Mouse (Mus musculus) ovary, adult 18-20 months (tissue): ENCODE measurements around the gene Chchd1.
A peak's percentile ranks its signal among the peaks of the same experiment; 100 is the strongest.

ENCODE experiments used
- DNase-seq: peaks from one replicate; pipeline ENCODE4 v3.0.0; 2022; ENCODE audit warnings: low spot score, mixed read lengths

Chchd1 gene

DNA sequence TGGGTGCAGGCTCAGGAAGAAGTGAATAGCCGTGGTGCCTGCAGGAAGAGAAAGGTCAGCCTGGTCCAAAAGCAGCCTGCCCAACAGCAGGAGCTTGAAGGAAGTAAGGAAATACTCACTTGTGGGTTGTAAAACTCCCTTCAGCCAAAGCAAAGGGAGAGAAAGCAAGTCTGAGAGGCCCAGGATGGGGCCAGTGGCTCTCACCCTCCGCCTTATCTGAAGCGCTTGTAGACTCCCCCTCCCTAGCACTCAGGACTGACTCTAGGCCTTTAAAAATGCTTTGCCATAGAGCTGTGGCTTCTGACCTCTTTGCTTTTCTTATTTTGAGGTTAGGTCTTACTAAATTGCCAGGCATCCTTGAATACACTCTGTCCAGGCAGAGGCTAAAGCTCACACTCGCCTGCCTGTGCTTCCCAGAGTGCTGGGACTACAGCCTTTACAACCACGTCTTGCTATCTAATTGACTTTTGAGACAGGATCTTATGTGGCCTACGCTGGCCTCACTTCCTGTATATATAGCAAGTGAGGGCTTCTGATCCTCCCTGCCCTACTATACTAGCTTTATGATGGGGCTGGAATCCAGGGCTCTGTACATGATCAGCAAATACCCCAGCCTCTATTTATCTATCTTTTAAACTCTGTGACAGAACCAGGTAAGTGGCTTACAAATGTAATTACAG is 23.0 kb downstream of the Chchd1 start:
- DNase-seq, result no peak

DNA sequence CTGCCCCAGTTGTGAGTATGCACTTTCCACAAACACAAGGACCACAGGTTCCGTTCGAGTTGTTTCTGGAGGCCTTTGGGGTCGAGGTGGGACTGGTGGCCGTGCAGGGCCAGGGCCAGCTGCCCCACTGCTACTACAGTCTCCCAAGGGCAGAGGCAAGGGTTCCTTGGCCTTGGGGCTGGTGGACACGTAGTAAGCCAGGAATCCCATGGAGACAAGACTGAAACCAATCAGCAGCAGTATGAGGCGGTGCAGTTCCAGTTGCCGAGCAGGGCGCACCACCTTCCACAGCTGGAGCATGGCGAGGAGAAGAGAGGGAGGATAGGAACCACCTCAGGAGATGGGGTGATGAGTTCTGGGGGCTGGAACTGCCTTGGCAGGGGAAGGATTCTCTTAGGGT is 27.1 kb downstream of the Chchd1 start:
- DNase-seq, result peak; percentile 52

DNA sequence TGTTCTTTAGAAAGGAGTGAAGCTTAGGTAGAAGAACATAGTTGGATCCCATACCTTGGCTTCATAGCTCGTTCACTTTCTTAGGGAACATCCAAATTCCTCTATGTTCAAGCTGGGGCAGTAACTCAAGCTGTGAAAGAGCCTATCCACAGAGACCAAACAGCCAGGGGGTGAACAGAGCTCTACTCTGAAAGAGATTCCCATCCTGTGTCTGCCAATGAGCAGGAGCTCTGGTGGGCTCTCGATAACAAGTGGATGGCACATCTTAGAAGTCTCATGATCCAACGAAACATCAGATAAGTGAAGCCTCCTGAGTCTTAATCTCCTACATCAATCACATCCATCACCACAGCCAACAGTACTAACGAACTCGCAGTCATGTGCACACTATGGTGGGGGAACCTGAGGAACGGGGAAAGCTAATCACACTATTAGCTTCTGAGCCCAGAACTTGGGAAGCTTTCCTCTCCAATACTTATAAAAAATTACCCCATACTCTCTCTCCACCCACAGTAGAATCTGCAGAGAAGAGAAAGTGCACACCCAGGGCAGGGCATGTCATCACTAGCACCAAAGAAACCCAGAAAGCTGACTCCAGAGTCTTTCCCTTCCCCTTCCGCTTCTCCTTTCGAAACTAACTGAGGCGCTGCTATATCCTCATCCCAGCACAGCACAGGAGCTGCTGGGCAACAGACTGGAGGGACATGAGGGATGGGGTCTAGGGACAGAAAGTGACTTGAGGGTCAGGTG is 28.2 kb downstream of the Chchd1 start:
- no peak for DNase-seq

- DNase-seq, result no peak
These were observed 30.5 kb downstream of the Chchd1 start for GRCm38 (mm10) chr14:20733041-20733951.

DNA sequence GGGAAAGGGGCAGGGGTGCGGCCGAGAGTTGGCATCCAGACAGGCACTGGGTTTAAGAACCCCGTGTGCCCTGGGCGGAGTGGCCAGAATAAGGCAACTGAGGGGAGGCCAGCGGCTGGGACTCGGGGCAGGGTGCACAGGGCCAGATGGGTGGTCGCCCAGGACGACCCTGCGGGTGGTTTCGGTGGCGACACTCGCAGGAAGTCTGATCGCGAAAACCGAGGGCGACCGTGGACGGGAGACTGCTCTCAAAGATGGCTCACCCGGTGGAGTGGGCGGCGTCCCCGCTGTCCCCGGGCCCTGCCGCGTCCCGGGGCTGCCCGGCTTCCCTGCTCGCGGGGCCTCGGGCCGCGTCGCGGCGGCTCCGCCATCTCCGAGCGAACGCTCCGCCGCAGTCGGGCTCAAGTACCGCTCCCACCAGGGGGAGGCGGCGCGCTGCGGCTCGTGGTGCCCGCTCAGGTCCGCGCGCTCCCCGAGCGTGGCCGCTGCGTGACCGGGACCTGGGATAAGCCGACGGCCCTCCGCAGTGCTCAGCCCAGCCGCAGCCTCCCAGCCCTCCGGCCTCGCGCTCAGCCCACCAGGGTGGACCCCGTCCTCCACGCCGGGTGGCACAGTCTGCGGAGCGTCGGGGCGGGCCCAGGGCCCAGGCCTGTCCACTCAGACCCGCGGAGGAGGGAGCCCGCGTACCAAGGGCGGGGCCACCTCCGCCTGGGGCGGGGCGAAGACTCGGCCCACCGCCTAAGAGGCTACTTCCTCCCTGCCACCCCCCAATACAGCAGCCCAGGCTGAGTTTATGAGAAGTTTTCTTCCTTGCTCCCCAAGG is 31.4 kb downstream of the Chchd1 start, which contains the start of gene Ndst2:
Ndst2 (minus strand) TSS at position 611 of the 823 bp plus-strand sequence.
- DNase-seq, result peak; percentile 82

DNA sequence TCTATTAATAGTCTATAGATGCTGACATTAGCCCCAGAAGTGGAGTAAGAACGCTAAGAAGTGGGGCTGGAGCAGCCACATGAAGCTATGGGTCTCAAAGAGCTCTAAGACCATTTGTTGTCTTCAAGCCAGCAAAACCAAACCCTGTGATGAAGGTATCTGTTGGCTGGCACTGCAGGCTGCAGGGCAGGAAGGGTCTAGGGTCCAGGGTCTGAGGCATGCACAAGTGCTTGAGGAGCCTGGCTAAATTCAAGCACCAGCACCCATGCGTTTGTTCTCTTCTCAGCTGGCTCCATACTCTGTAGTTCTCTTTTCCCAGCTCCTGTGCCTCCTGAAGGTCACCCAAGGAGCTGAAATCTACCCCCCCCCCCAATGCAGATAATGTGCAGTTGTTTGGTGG is 32.2 kb downstream of the Chchd1 start:
- DNase-seq, result no peak

DNA sequence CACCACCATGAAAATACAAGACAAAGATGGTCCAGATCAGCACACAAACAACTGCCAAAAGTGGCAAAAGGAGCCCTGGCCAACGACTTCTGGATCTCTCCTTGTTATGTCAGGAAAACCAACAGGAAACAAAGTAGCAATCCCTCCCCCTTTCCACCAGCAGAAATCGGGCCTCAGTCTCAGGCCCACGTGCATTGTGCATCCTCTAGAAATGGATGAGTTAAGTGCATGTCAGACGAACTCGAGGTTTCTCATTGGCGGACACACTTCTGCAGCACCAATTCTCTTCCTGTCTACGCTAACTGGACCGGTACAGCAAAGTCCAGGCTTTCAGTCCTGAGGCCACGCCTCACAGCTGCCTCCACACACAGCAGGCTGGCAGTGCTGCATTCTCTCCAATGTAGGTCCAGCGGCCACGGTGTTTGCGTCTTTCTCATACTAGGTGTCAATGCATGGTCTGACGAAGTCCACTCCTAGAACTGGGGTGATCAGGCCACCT is 33.1 kb downstream of the Chchd1 start:
- DNase-seq, result no peak

DNA sequence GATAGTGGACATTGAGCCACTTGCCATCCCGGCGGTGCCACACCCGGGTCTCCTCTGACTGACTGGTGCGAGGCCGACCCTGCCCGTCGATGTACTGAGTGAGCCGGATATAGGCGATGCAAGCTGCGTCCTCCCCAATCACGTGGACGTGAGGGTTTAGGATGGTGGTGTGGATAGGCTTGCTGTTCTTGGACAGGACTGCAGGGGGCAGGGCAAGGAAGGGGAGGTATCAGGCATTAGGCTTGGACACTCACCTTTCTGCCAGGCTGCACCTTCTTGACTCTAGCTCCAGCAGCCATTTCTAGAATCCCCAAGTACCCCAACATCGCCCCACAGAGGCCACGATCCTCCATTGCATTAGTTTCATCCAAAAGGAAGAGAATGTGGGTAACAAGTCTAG is 34.5 kb downstream of the Chchd1 start:
- no peak for DNase-seq

- DNase-seq, result no peak
These were observed 35.7 kb downstream of the Chchd1 start for GRCm38 (mm10) chr14:20738511-20738910.

- DNase-seq, result no peak
These were observed 38.5 kb downstream of the Chchd1 start for GRCm38 (mm10) chr14:20741301-20741700.

GRCm38 (mm10) chr14:20743614-20744013 is 40.8 kb downstream of the Chchd1 start:
- no peak for DNase-seq

DNA sequence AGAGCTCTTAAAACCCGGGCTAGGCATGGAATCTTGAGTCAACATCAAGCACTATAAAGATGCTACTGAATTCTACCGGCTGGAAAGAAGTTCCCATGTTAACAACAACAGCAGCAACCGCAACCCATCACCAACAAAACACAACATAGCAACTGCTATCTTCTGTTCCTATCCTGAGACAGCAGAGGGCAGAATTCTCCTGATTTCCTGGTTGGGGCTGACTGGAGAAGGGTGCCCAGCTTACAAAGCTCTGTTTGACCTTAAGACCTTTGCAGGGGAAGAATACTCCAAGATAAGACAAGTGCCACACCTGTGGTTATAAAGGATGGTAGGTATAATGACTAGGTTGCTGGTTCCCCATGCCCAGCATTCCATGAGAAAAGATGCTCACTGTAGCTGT is 44.1 kb downstream of the Chchd1 start:
- DNase-seq, result no peak

DNA sequence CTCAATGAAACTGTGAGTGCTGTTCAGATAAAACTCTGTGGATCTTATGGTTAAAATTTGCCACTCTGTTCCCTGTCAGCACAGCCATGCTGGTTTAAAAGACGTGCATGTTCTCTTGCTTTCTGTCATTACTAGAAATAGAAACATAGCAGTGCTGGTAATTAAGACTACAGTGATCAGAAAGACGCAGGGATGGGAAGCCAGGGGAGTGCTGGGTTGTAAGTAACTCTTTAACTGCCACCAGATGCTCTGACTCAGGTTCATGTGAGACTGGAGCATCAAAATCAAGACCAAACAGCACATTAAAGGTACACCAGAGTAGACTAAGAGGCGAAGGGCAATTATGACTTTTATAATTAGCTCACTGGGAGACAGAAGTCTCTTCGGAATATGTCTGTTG is 45.6 kb downstream of the Chchd1 start:
- no peak for DNase-seq

DNA sequence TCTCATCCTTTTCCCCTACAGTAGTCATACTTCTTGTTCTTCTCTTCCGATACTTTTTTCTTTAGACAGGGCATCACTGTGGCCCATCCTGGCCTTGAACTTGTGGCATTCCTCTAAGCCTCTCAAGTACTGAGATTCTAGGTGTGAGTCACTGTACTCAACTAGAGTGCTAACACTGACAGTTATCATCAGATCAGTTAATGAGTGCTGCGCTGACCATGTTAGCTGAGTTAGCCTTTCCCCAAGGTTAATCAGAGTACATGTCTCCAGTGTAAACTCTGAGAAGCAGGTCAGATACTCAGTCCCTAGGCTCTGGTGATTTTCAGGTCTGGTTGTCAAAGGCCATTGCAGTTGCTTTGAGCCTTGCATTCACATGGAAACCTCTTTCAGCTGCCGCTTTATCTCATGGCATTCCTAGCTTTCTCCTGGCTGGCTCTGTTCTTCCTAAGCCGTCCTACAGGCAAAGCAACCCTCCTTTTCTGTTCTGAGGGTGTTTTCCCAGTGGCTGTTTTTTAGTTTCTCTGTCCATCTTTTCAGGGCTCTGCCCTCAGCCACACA is 46.8 kb downstream of the Chchd1 start:
- DNase-seq, result no peak

DNA sequence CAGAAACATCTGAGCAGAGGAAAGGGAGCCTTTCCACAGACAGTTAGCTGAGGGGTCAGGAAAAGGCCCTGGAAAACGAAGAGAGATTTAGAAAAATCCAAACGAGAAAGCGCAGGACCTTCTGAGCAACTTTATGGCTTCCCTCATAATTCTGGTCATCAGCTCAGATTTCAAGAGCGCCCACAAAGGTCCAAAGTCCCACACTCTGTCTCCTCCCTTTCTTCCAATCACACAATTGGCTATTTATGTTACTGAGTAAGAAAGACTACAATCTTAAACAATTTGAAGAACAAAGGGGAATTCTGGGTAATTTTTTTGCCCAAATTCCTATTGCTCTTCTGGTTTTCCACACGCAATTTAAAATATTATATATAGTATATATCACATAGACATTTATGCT is 47.7 kb downstream of the Chchd1 start:
- no peak for DNase-seq

DNA sequence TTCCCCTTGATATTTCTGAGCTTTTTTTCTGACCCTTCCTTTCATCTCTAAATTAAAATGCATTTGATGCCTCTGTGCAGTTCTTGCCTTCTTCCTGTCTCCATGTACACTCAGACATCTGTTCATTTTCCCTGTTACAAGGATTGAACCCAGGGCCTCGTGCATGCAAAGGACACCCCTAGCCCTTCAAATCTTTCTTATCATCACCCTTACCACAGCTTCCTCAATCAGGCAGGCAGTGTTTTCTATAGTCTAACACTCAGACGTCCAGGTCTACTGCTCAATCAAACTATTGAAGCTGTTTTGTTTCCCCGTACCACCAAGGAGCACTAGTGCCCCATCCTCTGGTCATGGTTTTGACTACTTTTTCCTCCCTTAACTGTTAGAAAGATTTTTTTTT is 51.0 kb downstream of the Chchd1 start:
- no peak for DNase-seq
